Mouse (Mus musculus) forebrain, embryonic 14.5 days (tissue): ENCODE data around the gene Aph1c. TPM values are rescaled to one million over a fixed set of nuclear protein-coding genes. Genes with fewer than 3 reads are reported as not detected.
"Not testable (repeated sequence)": the region's sequence is repeated elsewhere in the genome, so short reads cannot be mapped to it uniquely, and the experiment has no call there.

ENCODE experiments used
- ATAC-seq: fragments of 200-750 bp; cut with Nextera tagmentation; 2 replicates; pipeline ENCODE4 v1.8.0; 2017; ENCODE audit warnings: mild to moderate bottlenecking, moderate library complexity
- DNase-seq: peaks from one replicate; pipeline ENCODE4 v3.0.0-alpha.2; 2015; ENCODE audit warnings: low spot score
- H3K27ac ChIP-seq: fragments of 300-500 bp; sonication (generic); 2 replicates; pipeline ENCODE4 v1.5.1; 2014; ENCODE audit warnings: low read depth, mild to moderate bottlenecking, control low read depth, low read length, moderate library complexity
- H3K27me3 ChIP-seq: fragments of 300-500 bp; sonication (generic); replicated peaks from 2 replicates; pipeline ENCODE4 v1.6.1; 2014; ENCODE audit warnings: low read length, control low read depth, mixed read lengths; ENCODE audit not compliant: control insufficient read depth, insufficient read depth
- H3K36me3 ChIP-seq: fragments of 300-500 bp; sonication (generic); 2 replicates; pipeline ENCODE4 v1.6.1; 2014; ENCODE audit warnings: low read length, control low read depth; ENCODE audit not compliant: control insufficient read depth, insufficient read depth
- H3K4me1 ChIP-seq: fragments of 300-500 bp; sonication (generic); 2 replicates; pipeline ENCODE4 v1.6.1; 2014; ENCODE audit warnings: antibody characterized with exemption, low read length, control low read depth; ENCODE audit not compliant: control insufficient read depth, insufficient read depth
- H3K4me2 ChIP-seq: fragments of 300-500 bp; sonication (generic); 2 replicates; pipeline ENCODE4 v1.6.1; 2014; ENCODE audit warnings: mild to moderate bottlenecking, control low read depth, low read length
- H3K4me3 ChIP-seq: fragments of 300-500 bp; sonication (generic); 2 replicates; pipeline ENCODE4 v1.5.1; 2014; ENCODE audit warnings: low read depth, low read length, control low read depth
- H3K9ac ChIP-seq: fragments of 300-500 bp; sonication (generic); 2 replicates; pipeline ENCODE4 v1.6.1; 2014; ENCODE audit warnings: mild to moderate bottlenecking, low read length, control low read depth, moderate library complexity
- H3K9me3 ChIP-seq: fragments of 300-500 bp; sonication (generic); replicated peaks from 2 replicates; pipeline ENCODE4 v1.6.1; 2016; ENCODE audit warnings: low read length, control low read depth, mixed read lengths; ENCODE audit not compliant: control insufficient read depth
- WGBS: fragments of 180-500 bp; shearing (Covaris S2); extraction: QIAGEN DNeasy Blood & Tissue Kit; methylation state at CpG from one replicate; pipeline ENCODE4 v1.1.7; 2014; 5-methylcytosine and 5-hydroxymethylcytosine counted together
- polyA plus RNA-seq: library from polyadenylated mRNA; unstranded; fragments of >200 nt; fragmentation: Nextera tagmentation; extraction: Ambion mirVana; gene quantifications from 2 replicates; pipeline ENCODE4 v1.2.1, GENCODE M21; 2014

Gene Aph1c
- polyA plus RNA-seq, 1 experiment from 2014 or later = 2.2 TPM

GRCm38 (mm10) chr9:66813392-66813791 lies 21.1 kb downstream of the Aph1c start:
- ATAC-seq = no peak
- H3K9ac ChIP-seq = no peak overlapping the region
- no peak for DNase-seq

GRCm38 (mm10) chr9:66805951-66806350 lies 28.6 kb downstream of the Aph1c start:
- ATAC-seq, H3K27ac ChIP-seq, H3K36me3 ChIP-seq, H3K9me3 ChIP-seq, H3K4me1 ChIP-seq, H3K27me3 ChIP-seq: not testable (repeated sequence)
- WGBS = 2% methylated on average over 31 of the region's 37 CpGs
- peak; percentile 18 for DNase-seq
- Histone ChIP-seq H3K9ac (peak overlapping the region; percentile 41; the same call in 1 of the 2 replicates), H3K4me2 (peak overlapping the region; percentile 45), H3K4me3 (peak overlapping the region; percentile 23)

More at GRCm38 (mm10) chr9:66813392-66813791, 21.1 kb downstream of the Aph1c start:
- no peak overlapping the region for H3K4me2 ChIP-seq
- no peak overlapping the region for H3K27ac ChIP-seq
- no peaks in the 10 kb centered on the region for H3K4me1 ChIP-seq
- no peak overlapping the region for H3K4me3 ChIP-seq
- H3K9me3 ChIP-seq = no peaks in the 10 kb centered on the region
- no peaks in the 10 kb centered on the region for H3K36me3 ChIP-seq
- WGBS = 8% methylated on average over 2 of the region's 2 CpGs
- H3K27me3 ChIP-seq = no peaks in the 10 kb centered on the region

GRCm38 (mm10) chr9:66801947-66802346 lies 32.6 kb downstream of the Aph1c start:
- H3K9me3 ChIP-seq = no peaks in the 10 kb centered on the region
- 0 out of 2 replicates have a peak, but pooled peaks cover 6% of the 10 kb centered on the region for H3K27me3 ChIP-seq
- H3K4me3 ChIP-seq = no peak overlapping the region
- DNase-seq = no peak
- H3K27ac ChIP-seq = no peak overlapping the region
- ATAC-seq = no peak
- H3K4me1 ChIP-seq = no peaks in the 10 kb centered on the region
- H3K4me2 ChIP-seq = no peak overlapping the region
- H3K36me3 ChIP-seq = no peaks in the 10 kb centered on the region
- 64% methylated on average over 12 of the region's 12 CpGs for WGBS
- no peak overlapping the region for H3K9ac ChIP-seq

GRCm38 (mm10) chr9:66796739-66797138 lies 37.8 kb downstream of the Aph1c start, which contains the start of gene Gm10647:
TSS of gene Gm10647 (plus strand) at chr9:66797039.
- Histone ChIP-seq H3K4me3 (peak within 1 kb of the TSS; percentile 68), H3K4me1 (peaks cover 5% of the 10 kb centered on the region; the same call in 1 of the 2 replicates), H3K9me3 (no peaks in the 10 kb centered on the region), H3K4me2 (peak within 1 kb of the TSS; percentile 63), H3K36me3 (no peaks in the 10 kb centered on the region), H3K27ac (0 out of 2 replicates have a peak within 1 kb of the TSS, but pooled peaks have one; percentile 82), H3K27me3 (no peaks in the 10 kb centered on the region), H3K9ac (peak within 1 kb of the TSS; percentile 89)
- ATAC-seq (no peak), DNase-seq (no peak)
- 79% methylated on average over 5 of the region's 5 CpGs for WGBS

- Histone ChIP-seq H3K4me3 (peak within 1 kb of the TSS; percentile 68), H3K27me3 (no peaks in the 10 kb centered on the region), H3K36me3 (no peaks in the 10 kb centered on the region), H3K9me3 (no peaks in the 10 kb centered on the region), H3K4me2 (peak within 1 kb of the TSS; percentile 63), H3K27ac (peak within 1 kb of the TSS; percentile 82), H3K4me1 (peaks cover 5% of the 10 kb centered on the region; the same call in 1 of the 2 replicates), H3K9ac (peak within 1 kb of the TSS; percentile 89)
- ATAC-seq (peak; percentile 98), DNase-seq (peak; percentile 96)
- under 1% methylated on average over 42 of the region's 42 CpGs for WGBS
Measured at GRCm38 (mm10) chr9:66795464-66796324, 38.8 kb downstream of the Aph1c start, which contains the start of gene Aph1b. TSS of gene Aph1b (minus strand) at chr9:66795490.

GRCm38 (mm10) chr9:66794629-66795463 lies 39.7 kb downstream of the Aph1c start:
- Histone ChIP-seq H3K4me3 (peak overlapping the region; percentile 68), H3K9ac (peak overlapping the region; percentile 89), H3K27ac (peak overlapping the region; percentile 82), H3K27me3 (no peaks in the 10 kb centered on the region), H3K9me3 (no peaks in the 10 kb centered on the region), H3K36me3 (peaks cover 6% of the 10 kb centered on the region), H3K4me1 (peaks cover 5% of the 10 kb centered on the region; the same call in 1 of the 2 replicates), H3K4me2 (peak overlapping the region; percentile 63)
- DNase-seq (peak; percentile 68), ATAC-seq (peak; percentile 59; the same call in 1 of the 2 replicates)
- 2% methylated on average over 42 of the region's 43 CpGs for WGBS

GRCm38 (mm10) chr9:66787821-66788220 lies 46.7 kb downstream of the Aph1c start:
- no peak overlapping the region for H3K4me3 ChIP-seq
- peak; percentile 50; the same call in 1 of the 2 replicates for ATAC-seq
- WGBS = 5% methylated on average over 2 of the region's 2 CpGs

GRCm38 (mm10) chr9:66784552-66784951 lies 50.0 kb downstream of the Aph1c start:
- WGBS = no CpG with 5 or more reads among the region's 3 CpGs
- not testable (repeated sequence) for ATAC-seq

More at GRCm38 (mm10) chr9:66787821-66788220, 46.7 kb downstream of the Aph1c start:
- peak; percentile 89 for DNase-seq
- Histone ChIP-seq H3K9me3 (no peaks in the 10 kb centered on the region), H3K9ac (no peak overlapping the region), H3K36me3 (peaks cover 12% of the 10 kb centered on the region), H3K4me2 (no peak overlapping the region), H3K4me1 (no peaks in the 10 kb centered on the region), H3K27me3 (no peaks in the 10 kb centered on the region), H3K27ac (no peak overlapping the region)

More at GRCm38 (mm10) chr9:66784552-66784951, 50.0 kb downstream of the Aph1c start:
- not testable (repeated sequence) for H3K9me3 ChIP-seq, DNase-seq, H3K27ac ChIP-seq, H3K4me1 ChIP-seq, H3K36me3 ChIP-seq, H3K4me2 ChIP-seq, H3K4me3 ChIP-seq, H3K27me3 ChIP-seq, H3K9ac ChIP-seq
